Mouse (Mus musculus) CD4-positive, CD25-positive, alpha-beta regulatory T cell (primary cell): ENCODE results near the gene Ncapg2. TPM values are rescaled to one million over a fixed set of nuclear protein-coding genes. Genes with fewer than 3 reads are reported as not detected.

Source experiments
- polyA plus RNA-seq: library from polyadenylated mRNA; unstranded; fragments of 100-300 nt; shearing (Covaris generic); gene quantifications from one replicate; pipeline ENCODE4 v1.2.1, GENCODE M21; 2017

Gene Ncapg2
- 4.7 TPM for polyA plus RNA-seq

DNA sequence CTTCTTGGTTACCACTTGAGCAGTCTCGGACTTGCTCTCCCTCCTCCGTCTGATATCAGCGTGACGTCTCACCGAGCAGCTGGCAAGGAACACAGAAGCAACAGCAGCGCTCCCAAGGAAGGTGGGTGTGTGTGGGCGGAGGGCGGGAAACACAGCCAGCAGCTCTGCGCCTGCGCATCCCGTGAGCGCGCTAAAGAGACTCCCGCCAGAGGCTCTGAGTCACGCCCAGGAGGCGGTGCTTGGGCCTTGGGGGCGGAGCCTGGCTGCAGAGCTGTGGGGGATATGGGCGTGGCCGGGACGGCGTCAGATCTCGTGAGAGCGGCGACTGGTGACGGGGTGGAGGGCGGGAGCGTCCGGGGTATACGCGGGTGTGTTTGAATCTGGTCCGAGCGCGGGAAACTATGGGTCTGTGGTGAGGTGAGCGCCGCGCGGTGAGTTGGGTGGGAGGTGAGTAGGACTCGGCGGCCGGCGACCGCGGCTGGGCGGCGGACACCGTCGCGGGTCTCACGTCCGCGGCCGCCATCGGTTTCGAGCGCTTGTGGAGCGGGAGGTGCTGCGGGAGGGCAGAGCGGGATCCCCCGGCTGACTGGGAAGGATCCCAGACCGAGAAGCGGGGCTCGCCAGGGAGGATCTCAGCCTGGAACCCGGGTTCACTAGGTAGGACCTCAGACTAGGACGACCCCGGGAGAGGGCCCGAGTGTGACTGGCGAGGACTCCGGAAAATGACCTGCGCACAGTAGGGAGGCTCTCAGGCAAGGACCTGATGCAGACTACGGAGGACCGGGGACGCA lies at the start of gene Ncapg2:
Gene Ncapg2 (plus strand): TSS at position 358 of the 791 bp plus-strand sequence.

DNA sequence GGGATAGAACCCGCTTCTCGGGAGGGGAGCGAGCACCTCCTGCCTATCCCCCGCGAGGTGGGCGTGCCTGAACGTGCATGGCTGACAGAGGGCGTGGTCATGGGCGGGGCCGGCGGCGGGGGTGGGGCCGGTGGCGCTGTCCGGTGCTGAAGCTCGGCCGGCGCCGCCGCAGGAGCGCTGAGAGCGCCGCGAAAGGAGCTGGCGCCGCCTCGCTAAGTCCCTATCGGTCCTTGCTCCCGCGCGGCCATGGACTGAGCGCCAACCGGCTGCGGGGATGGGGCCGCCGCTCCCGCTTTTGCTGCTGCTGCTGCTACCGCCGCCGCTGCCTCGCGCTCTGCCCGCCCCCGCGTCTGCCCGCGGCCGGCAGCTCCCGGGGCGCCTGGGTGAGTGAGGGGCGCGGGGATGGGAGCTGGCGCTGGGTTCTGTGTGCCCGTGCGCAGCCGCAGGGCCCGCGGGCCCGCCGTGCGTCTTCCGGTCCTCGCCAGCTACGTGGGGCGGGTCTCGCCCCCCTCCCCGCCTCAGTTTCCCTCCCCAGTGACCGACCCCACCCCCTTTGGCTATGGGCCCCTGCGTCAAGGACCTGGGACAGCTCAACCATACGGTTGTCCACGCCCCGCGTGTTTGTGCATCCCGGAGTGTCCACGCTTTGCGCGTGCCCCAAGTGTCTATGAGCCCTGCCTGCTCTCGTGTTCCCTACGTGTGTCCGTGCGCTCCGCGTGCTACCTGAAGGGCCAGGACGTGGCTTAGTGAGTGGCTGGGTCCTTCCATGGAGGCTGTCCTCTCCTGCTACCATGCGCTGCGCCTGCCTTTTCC lies 80.6 kb downstream of the Ncapg2 start, which contains the start of gene Ptprn2:
Gene Ptprn2 (plus strand): TSS at position 130 of the 813 bp plus-strand sequence.

Other genes with a start within 250 kb of the Ncapg2 start
- 2.0 TPM for gene Wdr60, start 142.4 kb upstream of the Ncapg2 start, polyA plus RNA-seq
- not detected for gene Gm11027, start 130.0 kb upstream of the Ncapg2 start, polyA plus RNA-seq
- gene Esyt2, start 124.2 kb upstream of the Ncapg2 start, polyA plus RNA-seq, result 187 TPM
- 0.05 TPM for gene Ptprn2, start 80.3 kb downstream of the Ncapg2 start, polyA plus RNA-seq